Mouse (Mus musculus): ENCODE data around the gene Ndufaf8.
A peak's percentile ranks its signal among the peaks of the same experiment; 100 is the strongest.

The Ndufaf8 gene

GRCm38 (mm10) chr11:120136796-120137624 lies 38.3 kb downstream of the Ndufaf8 start:
- no peak for DNase-seq

GRCm38 (mm10) chr11:120137625-120138004 lies 38.9 kb downstream of the Ndufaf8 start:
- no peak for DNase-seq

- no peak for DNase-seq
Measured at GRCm38 (mm10) chr11:120139309-120139731, 40.6 kb downstream of the Ndufaf8 start.

- DNase-seq, result no peak
Measured at GRCm38 (mm10) chr11:120140255-120140654, 41.5 kb downstream of the Ndufaf8 start.

GRCm38 (mm10) chr11:120142601-120143051 lies 43.9 kb downstream of the Ndufaf8 start:
- peak; percentile 25 to 31 for DNase-seq

GRCm38 (mm10) chr11:120143708-120144497 lies 45.2 kb downstream of the Ndufaf8 start:
- DNase-seq, result no peak

GRCm38 (mm10) chr11:120148201-120148855 lies 49.6 kb downstream of the Ndufaf8 start:
- DNase-seq, result no peak

- DNase-seq, result no peak
Measured at GRCm38 (mm10) chr11:120149510-120150200, 50.9 kb downstream of the Ndufaf8 start.

Data from spleen, adult 18-20 months (tissue).